Mouse (Mus musculus) limb, embryonic 13.5 days (tissue): ENCODE data around the gene Hbb-bt. TPM values are rescaled to one million over a fixed set of nuclear protein-coding genes. Genes with fewer than 3 reads are reported as not detected.
"Not testable (repeated sequence)": the region's sequence is repeated elsewhere in the genome, so short reads cannot be mapped to it uniquely, and the experiment has no call there.

Source experiments
- ATAC-seq: fragments of 200-750 bp; cut with Nextera tagmentation; 2 replicates; pipeline ENCODE4 v1.8.0; 2017; ENCODE audit warnings: low read depth, moderate number of reproducible peaks, moderate TSS enrichment; ENCODE audit not compliant: low FRiP score
- H3K27ac ChIP-seq: fragments of 300-500 bp; sonication (generic); 2 replicates; pipeline ENCODE4 v1.5.1; 2015; ENCODE audit warnings: inconsistent platforms, mild to moderate bottlenecking, moderate library complexity
- H3K27me3 ChIP-seq: fragments of 300-500 bp; sonication (generic); 2 replicates; pipeline ENCODE4 v1.6.1; 2015; ENCODE audit warnings: mild to moderate bottlenecking, inconsistent platforms
- H3K36me3 ChIP-seq: fragments of 300-500 bp; sonication (generic); 2 replicates; pipeline ENCODE4 v1.6.1; 2015; ENCODE audit warnings: inconsistent platforms, mild to moderate bottlenecking, moderate library complexity
- H3K4me1 ChIP-seq: fragments of 300-500 bp; sonication (generic); 2 replicates; pipeline ENCODE4 v1.6.1; 2015; ENCODE audit warnings: inconsistent platforms
- H3K4me2 ChIP-seq: fragments of 300-500 bp; sonication (generic); replicated peaks from 2 replicates; pipeline ENCODE4 v1.6.1; 2015; ENCODE audit warnings: inconsistent platforms, mild to moderate bottlenecking, moderate library complexity
- H3K4me3 ChIP-seq: fragments of 300-500 bp; sonication (generic); 2 replicates; pipeline ENCODE4 v1.5.1; 2015; ENCODE audit warnings: moderate library complexity, mild to moderate bottlenecking, inconsistent platforms
- H3K9ac ChIP-seq: fragments of 300-500 bp; sonication (generic); 2 replicates; pipeline ENCODE4 v1.6.1; 2015; ENCODE audit warnings: mild to moderate bottlenecking, inconsistent platforms
- H3K9me3 ChIP-seq: fragments of 300-500 bp; sonication (generic); 2 replicates; pipeline ENCODE4 v1.6.1; 2016; ENCODE audit warnings: inconsistent platforms
- WGBS: fragments of 180-500 bp; shearing (Covaris S2); methylation state at CpG from one replicate; pipeline ENCODE4 v1.1.7; 2015; 5-methylcytosine and 5-hydroxymethylcytosine counted together
- polyA plus RNA-seq: library from polyadenylated mRNA; unstranded; fragments of >200 nt; fragmentation: Nextera tagmentation; extraction: Ambion mirVana; gene quantifications from 2 replicates; pipeline ENCODE4 v1.2.1, GENCODE M21; 2015

Hbb-bt gene
- polyA plus RNA-seq, 1 experiment from 2014 or later: 1,860 TPM

DNA sequence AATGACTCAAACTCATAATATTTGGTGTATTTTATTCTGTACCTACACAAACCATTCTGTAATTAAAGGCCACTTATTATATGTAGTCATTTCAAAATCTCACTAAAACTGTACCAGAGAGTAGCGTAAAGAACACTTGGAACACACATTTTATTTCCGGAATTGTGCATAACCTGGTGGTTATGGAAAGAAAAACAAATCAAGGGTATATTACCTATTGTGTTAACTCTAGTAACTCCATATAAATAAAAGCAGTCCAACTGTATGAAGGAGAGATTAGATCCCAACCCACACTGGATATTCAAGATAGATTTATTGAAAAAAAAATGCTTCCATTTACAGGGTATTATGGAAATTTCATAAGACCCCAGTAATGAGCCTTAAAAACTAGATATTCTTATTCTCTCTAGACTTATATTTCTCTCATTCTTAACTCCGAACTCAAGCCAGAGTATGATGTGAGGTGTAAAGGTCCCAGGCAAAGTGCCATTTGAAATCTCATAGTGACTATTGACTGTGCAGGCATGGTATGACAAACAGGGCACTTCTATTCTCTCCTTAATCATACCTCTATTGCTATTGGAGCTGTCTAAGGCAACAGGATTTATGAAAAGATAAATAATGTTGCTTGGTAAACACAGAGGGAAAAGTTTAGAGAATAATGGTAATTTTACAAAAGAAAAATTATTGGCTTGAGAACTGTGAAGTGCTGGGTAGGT, 11.9 kb upstream of the Hbb-bt start:
- H3K9me3 ChIP-seq: no peaks in the 10 kb centered on the region
- H3K4me3 ChIP-seq: no peak overlapping the region
- H3K4me2 ChIP-seq: no peak overlapping the region
- no peaks in the 10 kb centered on the region for H3K4me1 ChIP-seq
- H3K27ac ChIP-seq: no peak overlapping the region
- H3K36me3 ChIP-seq: no peaks in the 10 kb centered on the region
- ATAC-seq: no peak
- no peak overlapping the region for H3K9ac ChIP-seq
- H3K27me3 ChIP-seq: no peaks in the 10 kb centered on the region
- 90% methylated on average over 3 of the region's 3 CpGs for WGBS

DNA sequence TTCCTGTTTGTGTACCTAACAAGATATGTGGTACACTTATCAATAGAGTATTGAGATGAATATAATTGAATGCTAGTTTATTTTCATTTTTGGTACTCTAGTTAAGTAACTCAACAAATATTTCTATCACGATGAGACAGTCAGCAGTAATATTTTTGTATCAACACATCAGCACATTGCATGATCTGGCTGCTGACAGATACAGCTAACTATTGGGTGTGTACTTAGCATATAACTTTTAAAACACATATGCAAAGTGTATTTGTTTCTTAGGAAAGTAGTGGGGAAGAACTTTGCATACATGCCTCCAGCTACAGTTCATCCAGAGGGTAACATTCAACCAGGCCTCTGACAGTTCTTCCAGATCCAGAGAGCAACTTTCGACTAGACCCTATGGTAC, 10.8 kb upstream of the Hbb-bt start:
- no peak for ATAC-seq

DNA sequence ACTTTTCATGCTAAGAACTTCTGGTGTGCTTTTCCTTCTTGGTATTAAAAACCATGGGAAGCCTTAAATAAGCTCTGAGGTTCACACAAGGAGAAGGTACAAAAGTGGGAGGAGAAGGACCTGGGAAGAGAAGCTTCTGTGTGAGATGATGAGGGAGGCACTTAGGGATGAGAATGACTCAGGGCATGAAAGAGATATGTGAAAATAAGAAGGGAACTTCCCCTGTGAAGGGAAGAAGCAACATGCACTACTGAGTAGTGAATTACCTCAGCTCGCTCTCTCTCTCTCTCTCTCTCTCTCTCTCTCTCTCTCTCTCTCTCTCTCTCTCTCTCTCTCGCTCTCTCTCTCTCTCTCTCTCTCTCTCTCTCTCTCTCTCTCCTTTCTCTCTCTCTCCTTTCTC, 1.3 kb upstream of the Hbb-bt start:
- ATAC-seq, H3K9ac ChIP-seq, H3K4me2 ChIP-seq, H3K36me3 ChIP-seq, H3K9me3 ChIP-seq, H3K4me3 ChIP-seq, H3K27me3 ChIP-seq, H3K27ac ChIP-seq, H3K4me1 ChIP-seq: not testable (repeated sequence)
- WGBS: 67% methylated on average over 1 of the region's 2 CpGs

More for the DNA sequence above, 10.8 kb upstream of the Hbb-bt start:
- no peak overlapping the region for H3K4me2 ChIP-seq
- no peaks in the 10 kb centered on the region for H3K36me3 ChIP-seq
- H3K9ac ChIP-seq: no peak overlapping the region
- WGBS: 84% methylated on average over 2 of the region's 2 CpGs
- H3K4me3 ChIP-seq: no peak overlapping the region
- H3K27ac ChIP-seq: no peak overlapping the region
- H3K4me1 ChIP-seq: no peaks in the 10 kb centered on the region
- H3K9me3 ChIP-seq: no peaks in the 10 kb centered on the region
- no peaks in the 10 kb centered on the region for H3K27me3 ChIP-seq

DNA sequence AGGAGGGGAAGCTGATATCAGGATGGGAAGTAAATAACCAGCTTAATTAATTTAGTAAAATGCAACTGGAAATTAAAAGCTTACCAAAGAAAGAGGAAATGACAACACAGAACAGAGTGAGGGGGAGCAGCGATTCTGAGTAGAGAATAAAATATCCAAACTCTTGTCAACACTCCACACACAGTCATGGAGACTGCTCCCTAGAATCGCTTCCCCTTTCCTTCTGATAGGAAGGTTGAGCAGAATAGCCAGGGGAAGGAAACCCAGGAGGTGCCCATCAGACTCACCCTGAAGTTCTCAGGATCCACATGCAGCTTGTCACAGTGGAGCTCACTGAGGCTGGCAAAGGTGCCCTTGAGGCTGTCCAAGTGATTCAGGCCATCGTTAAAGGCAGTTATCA, 644 bp downstream of the Hbb-bt start:
- H3K27me3 ChIP-seq, H3K9ac ChIP-seq, ATAC-seq, H3K9me3 ChIP-seq, H3K27ac ChIP-seq, H3K36me3 ChIP-seq, H3K4me3 ChIP-seq, H3K4me2 ChIP-seq, H3K4me1 ChIP-seq: not testable (repeated sequence)
- no CpG with 5 or more reads among the region's 3 CpGs for whole genome bisulfite sequencing

DNA sequence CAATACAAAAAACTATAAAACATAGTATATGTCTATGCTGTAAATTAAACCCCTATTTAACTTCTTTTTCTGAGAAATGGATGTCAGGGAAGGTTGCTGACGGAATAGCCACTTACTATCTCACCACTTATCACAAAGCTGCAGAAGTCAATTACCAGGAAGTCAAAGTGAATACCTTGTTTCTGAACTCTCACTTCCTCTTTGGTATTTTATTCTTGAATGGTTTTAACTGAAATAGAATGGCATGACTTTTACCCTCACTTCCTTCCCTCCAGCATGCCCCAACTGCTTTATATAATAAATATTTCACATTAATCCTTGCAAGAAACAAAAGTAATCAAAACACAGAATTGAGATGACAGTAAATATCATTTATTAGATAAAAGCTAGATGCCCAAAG, 1.6 kb downstream of the Hbb-bt start:
- WGBS: 69% methylated on average over 1 of the region's 1 CpGs

DNA sequence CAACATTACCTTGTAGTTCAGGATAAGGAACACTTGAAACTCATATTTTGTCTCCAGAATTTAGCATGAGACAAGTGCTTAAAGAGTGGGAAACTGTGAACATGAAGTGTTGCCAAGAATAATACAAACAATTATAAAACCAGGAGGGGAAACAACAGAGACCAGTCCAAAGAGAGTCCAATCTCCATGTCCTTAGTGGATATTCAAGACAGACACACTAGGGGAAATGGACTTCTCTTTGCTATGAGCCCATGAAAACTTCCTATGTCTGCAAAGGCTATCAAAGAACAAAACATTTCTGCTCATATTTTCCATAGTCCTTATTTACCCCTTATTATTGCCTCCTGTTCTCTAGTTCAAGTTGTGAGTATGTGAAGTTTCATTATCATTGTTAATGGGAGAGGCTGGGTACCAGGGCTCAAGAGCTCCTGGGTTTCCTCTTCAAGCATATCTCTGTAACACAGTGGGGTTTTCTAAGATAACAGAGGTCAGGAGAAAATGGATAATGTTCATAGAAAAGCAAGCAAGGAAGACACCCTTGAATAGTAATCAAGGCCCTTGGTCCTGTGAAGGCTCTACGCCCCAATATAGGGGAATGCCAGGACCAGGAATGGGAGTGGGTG, 2.5 kb downstream of the Hbb-bt start:
- H3K4me2 ChIP-seq: no peak overlapping the region
- no peak overlapping the region for H3K4me3 ChIP-seq
- WGBS: 88% methylated on average over 1 of the region's 1 CpGs
- no peaks in the 10 kb centered on the region for H3K4me1 ChIP-seq
- no peak overlapping the region for H3K9ac ChIP-seq
- no peak for ATAC-seq
- H3K9me3 ChIP-seq: no peaks in the 10 kb centered on the region
- H3K36me3 ChIP-seq: no peaks in the 10 kb centered on the region
- no peaks in the 10 kb centered on the region for H3K27me3 ChIP-seq
- H3K27ac ChIP-seq: no peak overlapping the region

More for the DNA sequence above, 1.6 kb downstream of the Hbb-bt start:
- Histone ChIP-seq H3K27me3 (no peaks in the 10 kb centered on the region), H3K4me1 (no peaks in the 10 kb centered on the region), H3K9me3 (no peaks in the 10 kb centered on the region), H3K4me3 (no peak overlapping the region), H3K36me3 (no peaks in the 10 kb centered on the region), H3K27ac (no peak overlapping the region), H3K9ac (no peak overlapping the region), H3K4me2 (no peak overlapping the region)
- no peak for ATAC-seq

DNA sequence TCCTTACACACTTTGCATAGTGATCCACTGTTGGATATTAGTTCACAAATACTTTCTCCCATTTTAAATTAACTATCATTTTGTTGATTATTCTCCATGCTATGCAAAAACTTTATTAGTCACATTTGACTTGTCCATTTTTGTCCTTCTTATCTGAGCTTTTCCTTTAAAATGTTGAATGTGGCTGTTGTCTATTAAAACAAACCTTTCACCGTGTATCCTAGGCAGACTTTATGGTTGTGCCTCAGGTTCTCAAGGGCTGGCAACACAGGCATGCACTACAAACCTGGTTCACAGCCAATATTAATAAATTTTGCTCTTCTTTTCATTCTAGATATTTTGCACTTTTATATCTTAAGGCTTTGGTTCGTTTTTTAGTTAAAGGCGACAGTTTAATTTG, 3.0 kb downstream of the Hbb-bt start:
- 80% methylated on average over 3 of the region's 3 CpGs for WGBS
- ATAC-seq: no peak
- Histone ChIP-seq H3K9ac (no peak overlapping the region), H3K4me2 (no peak overlapping the region), H3K4me3 (no peak overlapping the region), H3K27ac (no peak overlapping the region), H3K36me3 (no peaks in the 10 kb centered on the region), H3K4me1 (no peaks in the 10 kb centered on the region), H3K9me3 (no peaks in the 10 kb centered on the region), H3K27me3 (no peaks in the 10 kb centered on the region)

DNA sequence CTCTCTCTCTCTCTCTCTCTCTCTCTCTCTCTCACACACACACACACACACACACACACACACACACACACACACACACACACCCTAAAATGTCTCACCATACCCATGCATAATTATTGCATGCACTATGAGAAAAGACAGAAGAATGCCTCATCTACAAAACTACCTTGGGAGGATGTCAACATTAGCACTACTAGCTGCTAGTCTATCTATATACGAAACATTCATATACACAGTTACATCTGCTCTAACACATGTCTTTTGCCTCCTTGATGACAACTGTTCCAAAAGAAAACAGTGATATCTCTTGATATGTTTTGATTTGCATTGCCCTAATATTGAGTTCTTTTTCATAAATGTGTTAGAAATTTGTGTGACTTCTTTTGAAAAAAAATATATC, 3.5 kb downstream of the Hbb-bt start:
- Histone ChIP-seq H3K36me3 (no peaks in the 10 kb centered on the region), H3K27me3 (no peaks in the 10 kb centered on the region), H3K27ac (no peak overlapping the region), H3K4me2 (no peak overlapping the region), H3K9me3 (no peaks in the 10 kb centered on the region), H3K9ac (no peak overlapping the region), H3K4me1 (no peaks in the 10 kb centered on the region), H3K4me3 (no peak overlapping the region)
- no peak for ATAC-seq
- WGBS: 90% methylated on average over 1 of the region's 1 CpGs

DNA sequence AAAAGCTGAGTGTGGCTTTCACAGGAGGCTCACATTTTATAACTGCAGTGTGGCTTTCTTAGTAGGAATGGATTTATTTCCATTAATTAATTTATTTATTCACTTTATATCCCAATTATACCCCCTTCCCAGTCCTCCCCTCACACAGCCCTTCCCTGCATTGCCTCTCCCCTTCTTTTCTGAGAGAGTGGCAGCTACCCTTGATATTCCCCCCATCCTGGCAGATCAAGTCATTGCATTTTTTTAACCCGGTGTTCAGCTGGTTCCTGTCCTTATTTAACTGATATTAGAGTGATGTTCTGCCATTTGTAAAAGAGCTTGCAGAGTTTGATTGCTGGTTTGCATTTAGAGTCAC, 4.0 kb downstream of the Hbb-bt start:
- no peak overlapping the region for H3K27ac ChIP-seq
- no peaks in the 10 kb centered on the region for H3K9me3 ChIP-seq
- H3K4me3 ChIP-seq: no peak overlapping the region
- no peak for ATAC-seq
- no peaks in the 10 kb centered on the region for H3K27me3 ChIP-seq
- H3K9ac ChIP-seq: no peak overlapping the region
- no peak overlapping the region for H3K4me2 ChIP-seq
- 64% methylated on average over 1 of the region's 1 CpGs for WGBS
- H3K36me3 ChIP-seq: no peaks in the 10 kb centered on the region
- H3K4me1 ChIP-seq: no peaks in the 10 kb centered on the region

DNA sequence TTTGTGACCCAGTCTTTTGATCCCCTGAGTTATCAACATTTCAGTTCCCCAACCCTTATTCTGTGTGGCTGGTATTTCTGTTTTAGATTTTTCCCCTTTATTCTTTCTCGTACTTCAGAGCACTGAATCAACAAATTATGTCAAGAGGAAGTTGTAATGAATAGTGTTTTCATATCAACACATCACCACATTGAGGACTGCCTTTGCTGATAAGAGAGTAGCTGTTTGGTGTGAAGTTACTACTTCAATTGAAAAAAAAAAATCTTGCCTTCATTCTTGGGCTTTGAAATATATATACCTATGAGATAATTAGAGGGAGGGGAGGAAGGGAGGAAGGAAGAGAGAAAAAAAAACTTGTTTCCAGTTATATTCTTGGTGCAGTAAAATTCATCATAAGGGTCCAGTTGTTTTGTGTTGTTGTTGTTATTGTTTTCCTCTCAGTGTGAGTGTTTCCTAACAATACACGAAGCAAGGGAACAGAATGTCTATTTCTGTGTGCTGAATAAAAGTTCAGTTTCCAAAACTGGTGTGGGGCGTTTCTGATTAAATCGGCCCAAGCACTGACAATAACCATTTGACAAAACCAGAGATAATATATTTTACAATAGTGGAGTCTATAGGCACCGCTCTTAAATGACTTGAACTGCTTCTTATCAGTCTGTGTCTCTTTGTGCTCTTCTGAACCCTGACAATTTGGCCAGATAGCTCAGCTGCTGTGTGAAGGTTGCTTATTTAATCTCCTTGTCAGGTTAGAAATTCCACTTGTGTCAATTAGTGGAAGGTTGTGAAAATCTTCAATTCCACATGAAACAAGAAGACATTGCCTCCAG, 4.6 kb downstream of the Hbb-bt start:
- Histone ChIP-seq H3K27ac (no peak overlapping the region), H3K36me3 (no peaks in the 10 kb centered on the region), H3K27me3 (no peaks in the 10 kb centered on the region), H3K4me1 (no peaks in the 10 kb centered on the region), H3K9ac (no peak overlapping the region), H3K9me3 (no peaks in the 10 kb centered on the region), H3K4me3 (no peak overlapping the region), H3K4me2 (no peak overlapping the region)
- no peak for ATAC-seq
- WGBS: 68% methylated on average over 5 of the region's 5 CpGs

DNA sequence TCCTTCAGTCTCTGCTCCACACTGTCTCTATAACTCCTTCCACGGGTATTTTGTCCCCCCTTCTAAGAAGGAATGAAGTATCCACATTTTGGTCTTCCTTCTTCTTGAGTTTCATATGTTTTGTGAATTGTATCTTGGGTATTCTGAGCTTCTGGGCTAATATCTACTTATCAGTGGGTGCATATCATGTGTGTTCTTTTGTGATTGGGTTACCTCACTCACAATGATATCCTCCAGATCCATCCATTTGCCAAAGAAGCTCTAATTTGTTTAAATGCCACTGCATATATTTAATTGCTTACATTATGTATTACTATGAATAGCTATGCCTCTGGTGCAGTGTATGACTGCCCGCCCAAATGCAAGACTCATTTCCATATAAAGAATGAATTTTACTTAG, 5.7 kb downstream of the Hbb-bt start:
- 74% methylated on average over 2 of the region's 2 CpGs for WGBS
- not testable (repeated sequence) for H3K9ac ChIP-seq, H3K27ac ChIP-seq, H3K4me3 ChIP-seq, H3K9me3 ChIP-seq, ATAC-seq, H3K4me2 ChIP-seq, H3K27me3 ChIP-seq, H3K4me1 ChIP-seq, H3K36me3 ChIP-seq

DNA sequence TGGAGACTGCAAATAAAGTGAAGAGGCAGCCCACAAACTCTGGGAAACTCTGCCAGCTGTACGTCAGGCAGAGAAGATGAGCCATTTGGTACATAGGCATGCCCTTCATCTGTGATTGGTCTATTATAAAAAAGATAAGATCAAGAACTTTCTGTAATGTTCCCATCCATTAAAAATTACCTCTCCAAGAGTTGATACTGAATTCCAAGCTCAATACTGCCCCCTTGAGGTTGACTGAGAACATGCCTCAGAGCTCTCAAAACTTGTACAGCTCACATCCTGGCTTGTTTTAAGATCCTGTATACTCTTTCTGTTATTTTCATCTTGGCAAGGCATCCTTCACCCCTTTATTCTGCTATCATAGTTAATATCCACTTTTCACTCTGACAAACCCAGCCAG, 6.9 kb downstream of the Hbb-bt start:
- no peaks in the 10 kb centered on the region for H3K4me1 ChIP-seq
- no peak overlapping the region for H3K9ac ChIP-seq
- H3K27ac ChIP-seq: no peak overlapping the region
- no peaks in the 10 kb centered on the region for H3K9me3 ChIP-seq
- ATAC-seq: no peak
- WGBS: 81% methylated on average over 1 of the region's 1 CpGs
- no peak overlapping the region for H3K4me3 ChIP-seq
- no peaks in the 10 kb centered on the region for H3K27me3 ChIP-seq
- H3K4me2 ChIP-seq: no peak overlapping the region
- no peaks in the 10 kb centered on the region for H3K36me3 ChIP-seq
